Mouse (Mus musculus) hindbrain, embryonic 14.5 days (tissue): Measurements from ENCODE around the gene Slc9a1. TPM values are rescaled to one million over a fixed set of nuclear protein-coding genes. Genes with fewer than 3 reads are reported as not detected.
A peak's percentile ranks its signal among the peaks of the same experiment; 100 is the strongest.

Experiments used
- ATAC-seq: fragments of 200-750 bp; cut with Nextera tagmentation; 2 replicates; pipeline ENCODE4 v1.8.0; 2017; ENCODE audit warnings: moderate number of reproducible peaks, mild to moderate bottlenecking, moderate TSS enrichment, moderate library complexity; ENCODE audit not compliant: low FRiP score
- DNase-seq: peaks from one replicate; pipeline ENCODE4 v3.0.0-alpha.2; 2015; ENCODE audit warnings: low spot score
- H3K27ac ChIP-seq: fragments of 300-500 bp; sonication (generic); 2 replicates; pipeline ENCODE4 v1.5.1; 2014; ENCODE audit warnings: mild to moderate bottlenecking, moderate library complexity
- H3K27me3 ChIP-seq: fragments of 300-500 bp; sonication (generic); 2 replicates; pipeline ENCODE4 v1.6.1; 2014; ENCODE audit warnings: mild to moderate bottlenecking, low read length, mixed read lengths; ENCODE audit not compliant: control insufficient read depth, insufficient read depth
- H3K36me3 ChIP-seq: fragments of 300-500 bp; sonication (generic); replicated peaks from 2 replicates; pipeline ENCODE4 v1.6.1; 2014; ENCODE audit not compliant: control insufficient read depth, insufficient read depth
- H3K4me1 ChIP-seq: fragments of 300-500 bp; sonication (generic); replicated peaks from 2 replicates; pipeline ENCODE4 v1.6.1; 2014; ENCODE audit warnings: antibody characterized with exemption, low read length, mixed read lengths; ENCODE audit not compliant: control insufficient read depth, insufficient read depth
- H3K4me2 ChIP-seq: fragments of 300-500 bp; sonication (generic); replicated peaks from 2 replicates; pipeline ENCODE4 v1.6.1; 2014; ENCODE audit warnings: mild to moderate bottlenecking, moderate library complexity
- H3K4me3 ChIP-seq: fragments of 300-500 bp; sonication (generic); replicated peaks from 2 replicates; pipeline ENCODE4 v1.5.1; 2014; ENCODE audit warnings: mild to moderate bottlenecking, low read length
- H3K9ac ChIP-seq: fragments of 300-500 bp; sonication (generic); 2 replicates; pipeline ENCODE4 v1.6.1; 2014
- H3K9me3 ChIP-seq: fragments of 300-500 bp; sonication (generic); 2 replicates; pipeline ENCODE4 v1.6.1; 2016; ENCODE audit warnings: low read length; ENCODE audit not compliant: control insufficient read depth
- WGBS: fragments of 180-500 bp; shearing (Covaris S2); extraction: QIAGEN DNeasy Blood & Tissue Kit; methylation state at CpG from one replicate; pipeline ENCODE4 v1.1.7; 2014; 5-methylcytosine and 5-hydroxymethylcytosine counted together
- microRNA-seq: library from miRNA; unstranded; fragments of <30 nt; microRNA quantifications from one replicate; pipeline ENCODE4, GENCODE M21; 2016
- polyA plus RNA-seq: library from polyadenylated mRNA; unstranded; fragments of >200 nt; fragmentation: Nextera tagmentation; extraction: Ambion mirVana; gene quantifications from 2 replicates; pipeline ENCODE4 v1.2.1, GENCODE M21; 2014

Gene Slc9a1
- polyA plus RNA-seq, 1 experiment from 2014 or later, result 8.5 TPM

DNA sequence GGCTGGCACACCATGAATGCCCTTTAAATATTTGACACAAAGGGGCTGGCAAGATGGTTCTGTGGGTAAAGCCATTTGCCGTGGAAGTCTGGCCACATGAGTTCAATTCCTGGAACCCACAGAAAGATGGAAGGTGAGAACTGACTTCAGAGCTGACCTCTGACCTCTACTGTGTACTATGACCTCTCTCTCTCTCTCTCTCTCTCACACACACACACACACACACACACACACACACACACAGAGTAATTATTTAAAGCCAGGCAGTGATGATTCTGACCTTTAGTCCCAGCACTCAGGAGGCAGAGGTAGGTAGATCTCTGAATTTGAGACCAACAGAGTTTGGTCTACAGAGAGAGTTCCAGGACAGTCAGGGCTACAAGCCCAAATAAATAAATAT lies 90.5 kb downstream of the Slc9a1 start:
- ATAC-seq (no peak), DNase-seq (no peak)
- H3K36me3 ChIP-seq, result no peaks in the 10 kb centered on the region
- H3K4me2 ChIP-seq, result no peak overlapping the region
- H3K27ac ChIP-seq, result no peak overlapping the region
- no peaks in the 10 kb centered on the region for H3K4me1 ChIP-seq
- no peak overlapping the region for H3K4me3 ChIP-seq
- H3K27me3 ChIP-seq, result no peaks in the 10 kb centered on the region
- 86% methylated on average over 1 of the region's 1 CpGs for WGBS
- H3K9ac ChIP-seq, result no peak overlapping the region
- H3K9me3 ChIP-seq, result no peaks in the 10 kb centered on the region

DNA sequence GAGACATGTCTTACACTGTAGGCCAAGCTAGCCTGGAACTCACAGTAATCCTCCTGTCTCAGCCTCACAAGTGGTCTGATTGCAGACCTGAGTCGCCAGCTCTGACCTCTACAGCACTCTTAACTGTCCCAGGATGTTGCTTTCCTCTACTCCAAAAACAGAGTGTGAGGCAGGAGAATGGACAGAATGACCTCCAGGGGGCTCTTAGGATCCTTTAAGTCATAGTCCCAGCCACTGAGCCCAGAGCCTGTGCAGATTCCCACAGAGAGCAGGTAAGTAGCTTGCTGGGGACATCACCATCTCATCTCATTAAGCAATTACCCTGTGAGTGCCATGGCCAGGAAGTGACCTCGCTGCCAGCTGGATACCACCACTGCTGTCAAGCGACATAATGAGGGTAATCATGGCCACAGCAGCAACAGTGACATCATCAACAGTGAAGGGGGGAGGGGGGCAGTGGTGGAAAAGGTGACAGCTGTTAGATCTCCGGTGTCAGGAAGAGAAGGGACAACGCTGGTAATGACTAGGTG lies 91.4 kb downstream of the Slc9a1 start:
- Histone ChIP-seq H3K27ac (no peak overlapping the region), H3K9ac (no peak overlapping the region), H3K27me3 (no peaks in the 10 kb centered on the region), H3K9me3 (no peaks in the 10 kb centered on the region), H3K4me3 (no peak overlapping the region), H3K4me1 (no peaks in the 10 kb centered on the region), H3K36me3 (no peaks in the 10 kb centered on the region), H3K4me2 (no peak overlapping the region)
- WGBS, result 49% methylated on average over 5 of the region's 5 CpGs
- ATAC-seq (no peak), DNase-seq (no peak)

DNA sequence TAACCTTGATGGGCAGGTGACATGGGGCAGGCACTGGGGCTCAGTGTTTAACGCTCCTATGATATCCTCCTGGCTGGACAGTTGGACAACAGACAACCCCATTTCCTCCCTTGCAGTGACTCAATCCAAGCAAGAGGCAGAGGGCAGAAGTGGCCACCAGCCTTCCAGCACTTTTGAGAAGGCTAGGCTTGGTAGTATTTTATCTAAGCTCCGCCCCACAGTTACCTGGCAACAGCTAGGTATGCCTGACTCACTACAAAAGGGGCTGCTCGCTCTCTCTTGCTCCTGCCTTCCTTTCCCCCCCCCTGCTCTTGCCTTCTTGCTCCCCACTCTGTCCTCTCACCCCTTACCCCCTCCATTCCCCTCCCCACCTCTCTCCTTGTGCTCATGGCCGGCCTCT lies 91.9 kb downstream of the Slc9a1 start:
- Histone ChIP-seq H3K4me3 (no peak overlapping the region), H3K9me3 (no peaks in the 10 kb centered on the region), H3K9ac (no peak overlapping the region), H3K4me2 (no peak overlapping the region), H3K27ac (no peak overlapping the region), H3K4me1 (no peaks in the 10 kb centered on the region), H3K36me3 (no peaks in the 10 kb centered on the region), H3K27me3 (no peaks in the 10 kb centered on the region)
- 72% methylated on average over 4 of the region's 4 CpGs for WGBS
- no peak for ATAC-seq
- DNase-seq, result no peak

DNA sequence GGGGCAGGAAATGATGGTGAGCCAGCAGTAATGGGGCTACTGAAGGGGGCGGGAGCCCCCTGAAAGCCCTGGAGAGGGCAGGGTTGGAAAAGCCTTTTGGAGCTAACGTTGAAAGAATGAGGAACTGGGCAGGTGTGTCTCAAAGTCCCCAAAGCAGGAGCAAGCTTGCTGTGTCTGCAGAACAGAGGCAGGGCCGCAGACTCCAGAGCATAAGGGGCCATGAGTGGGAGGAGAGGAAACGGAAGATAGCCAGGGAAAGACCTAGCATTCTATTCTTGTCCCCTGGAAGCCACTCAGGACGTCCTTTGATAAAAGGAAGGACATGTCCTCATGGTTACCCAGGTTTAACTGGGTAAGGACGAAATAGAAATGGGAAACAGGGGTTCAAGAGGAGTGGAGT lies 93.7 kb downstream of the Slc9a1 start:
- H3K36me3 ChIP-seq, result no peaks in the 10 kb centered on the region
- no peak overlapping the region for H3K4me2 ChIP-seq
- no peak for DNase-seq
- H3K9me3 ChIP-seq, result no peaks in the 10 kb centered on the region
- WGBS, result 67% methylated on average over 6 of the region's 6 CpGs
- H3K27me3 ChIP-seq, result no peaks in the 10 kb centered on the region
- no peak overlapping the region for H3K27ac ChIP-seq
- H3K4me3 ChIP-seq, result no peak overlapping the region
- peaks cover 3% of the 10 kb centered on the region; the same call in 1 of the 2 replicates for H3K4me1 ChIP-seq
- H3K9ac ChIP-seq, result no peak overlapping the region
- ATAC-seq, result no peak

DNA sequence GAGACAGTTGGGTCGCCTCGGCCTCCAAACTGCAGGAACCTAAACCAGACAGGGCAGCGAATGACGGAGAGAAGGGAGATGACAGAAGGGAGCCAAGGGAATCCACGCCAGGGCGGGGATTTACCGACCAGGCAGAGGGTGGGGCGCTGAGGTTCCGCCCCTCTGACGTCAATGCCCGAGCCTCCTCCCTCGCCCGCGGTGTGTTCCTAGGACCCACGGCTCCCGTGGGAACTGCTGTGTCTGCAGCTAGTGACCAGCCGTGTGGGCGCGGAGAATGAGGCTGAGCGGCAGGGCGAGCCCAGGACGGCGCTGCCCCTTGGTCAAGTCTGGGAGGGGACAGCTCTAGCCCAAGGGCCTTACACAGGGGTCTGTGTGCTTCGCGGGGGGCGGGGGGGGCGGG lies 98.6 kb downstream of the Slc9a1 start:
- Histone ChIP-seq H3K4me3 (peak overlapping the region; percentile 40), H3K36me3 (no peaks in the 10 kb centered on the region), H3K27me3 (peaks cover 15% of the 10 kb centered on the region), H3K4me2 (peak overlapping the region; percentile 93), H3K27ac (no peak overlapping the region), H3K4me1 (peaks cover 5% of the 10 kb centered on the region; the same call in 1 of the 2 replicates), H3K9me3 (no peaks in the 10 kb centered on the region), H3K9ac (peak overlapping the region; percentile 48)
- peak; percentile 67 for DNase-seq
- under 1% methylated on average over 27 of the region's 27 CpGs for WGBS
- ATAC-seq, result peak; percentile 34; the same call in 1 of the 2 replicates

DNA sequence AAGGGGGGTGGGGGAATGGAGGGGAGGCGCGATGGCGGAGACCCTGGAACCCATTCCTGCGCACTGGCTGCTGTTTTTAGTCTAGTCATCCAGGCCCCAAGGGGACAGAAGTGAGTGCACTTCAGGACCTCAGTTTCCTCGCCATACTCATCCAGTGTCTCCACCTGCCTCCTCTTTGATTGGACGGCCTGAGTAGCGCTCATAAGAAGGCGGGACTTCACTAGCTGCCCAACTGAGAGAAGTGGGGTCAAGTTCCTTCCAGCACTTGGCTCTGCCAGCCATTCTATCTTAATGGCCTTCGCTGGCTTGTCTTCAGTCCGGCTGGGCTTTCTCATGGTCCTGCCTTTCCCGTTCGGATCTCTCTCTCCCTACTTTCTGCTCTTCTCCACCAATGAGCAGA lies 99.6 kb downstream of the Slc9a1 start:
- ATAC-seq (no peak), DNase-seq (no peak)
- Histone ChIP-seq H3K27me3 (peaks cover 15% of the 10 kb centered on the region), H3K4me2 (peak overlapping the region; percentile 93; the same call in 1 of the 2 replicates), H3K4me3 (no peak overlapping the region), H3K27ac (no peak overlapping the region), H3K4me1 (peaks cover 5% of the 10 kb centered on the region; the same call in 1 of the 2 replicates), H3K36me3 (no peaks in the 10 kb centered on the region), H3K9me3 (no peaks in the 10 kb centered on the region), H3K9ac (no peak overlapping the region)
- 20% methylated on average over 12 of the region's 12 CpGs for WGBS

DNA sequence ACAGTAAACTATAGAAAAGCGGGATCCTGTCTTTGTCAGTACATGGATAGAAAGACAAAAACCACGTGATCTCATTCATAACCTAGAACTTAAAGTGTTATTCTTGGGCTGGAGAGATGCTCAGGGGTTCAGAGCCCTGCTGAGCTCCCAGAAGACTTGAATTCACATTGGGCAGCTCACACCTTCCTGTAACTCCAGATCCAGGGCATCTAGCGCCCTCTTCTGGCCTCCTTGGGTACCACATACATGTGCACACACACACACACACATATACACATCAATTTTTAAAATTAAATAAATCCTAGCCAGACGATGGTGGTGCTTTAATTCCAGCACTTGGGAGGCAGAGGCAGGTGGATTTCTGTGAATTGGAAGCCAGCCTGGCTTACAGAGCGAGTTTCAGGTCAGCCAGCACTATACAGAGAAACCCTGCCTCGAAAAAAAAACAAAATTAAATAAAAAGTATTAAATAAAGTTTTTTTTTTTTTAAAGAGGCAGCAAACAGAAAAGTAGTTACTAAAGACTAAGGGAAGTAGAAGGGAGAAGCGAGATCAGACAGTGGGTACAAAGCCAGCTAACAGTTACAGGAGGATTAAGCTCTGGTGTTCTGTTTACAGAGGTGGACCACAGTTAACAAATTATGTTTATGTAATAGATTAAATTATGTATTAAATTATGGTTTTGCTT lies 101.8 kb downstream of the Slc9a1 start:
- ATAC-seq, result no peak
- no peak overlapping the region for H3K4me2 ChIP-seq
- DNase-seq, result no peak
- H3K9ac ChIP-seq, result no peak overlapping the region
- H3K4me3 ChIP-seq, result no peak overlapping the region
- no peaks in the 10 kb centered on the region for H3K9me3 ChIP-seq
- peaks cover 15% of the 10 kb centered on the region for H3K27me3 ChIP-seq
- no peaks in the 10 kb centered on the region for H3K36me3 ChIP-seq
- no peak overlapping the region for H3K27ac ChIP-seq
- H3K4me1 ChIP-seq, result peaks cover 5% of the 10 kb centered on the region; the same call in 1 of the 2 replicates
- WGBS, result 78% methylated on average over 7 of the region's 7 CpGs

Small RNAs within 50 kb of the gene (microRNA-seq; reads per million reads assigned to microRNA genes)
- 1.3 reads per million for gene Mir5122

Other genes starting within 250 kb of the Slc9a1 start
- 21.0 and 23.9 TPM in 2 replicates for gene Wasf2, start 239.2 kb upstream of the Slc9a1 start, polyA plus RNA-seq
- gene Cd164l2, start 157.6 kb upstream of the Slc9a1 start, polyA plus RNA-seq, result 2.2 TPM in 2 replicates
- gene Gpr3, start 157.2 kb upstream of the Slc9a1 start, polyA plus RNA-seq, result 1.5 and 2.3 TPM in 2 replicates
- 1.7 and 3.0 TPM in 2 replicates for gene Map3k6, start 128.9 kb upstream of the Slc9a1 start, polyA plus RNA-seq
- gene Sytl1, start 106.6 kb upstream of the Slc9a1 start, polyA plus RNA-seq, result 0.26 and 0.43 TPM in 2 replicates
- gene Tmem222, start 91.9 kb upstream of the Slc9a1 start, polyA plus RNA-seq, result 119 and 121 TPM in 2 replicates
- 25.6 and 27.0 TPM in 2 replicates for gene Wdtc1, start 16.2 kb upstream of the Slc9a1 start, polyA plus RNA-seq
- 0.09 and 0.16 TPM in 2 replicates for gene Tent5b, start 110.4 kb downstream of the Slc9a1 start, polyA plus RNA-seq
- 12.3 and 14.8 TPM in 2 replicates for gene Trnp1, start 128.8 kb downstream of the Slc9a1 start, polyA plus RNA-seq
- 0.16 TPM in 1 of 2 replicates, not detected in the other for gene Kdf1, start 149.3 kb downstream of the Slc9a1 start, polyA plus RNA-seq
- 170 and 176 TPM in 2 replicates for gene Nudc, start 176.3 kb downstream of the Slc9a1 start, polyA plus RNA-seq
- gene Nr0b2, start 183.7 kb downstream of the Slc9a1 start, polyA plus RNA-seq, result not detected in 2 replicates
- 6.2 and 7.5 TPM in 2 replicates for gene Gpatch3, start 205.0 kb downstream of the Slc9a1 start, polyA plus RNA-seq
- gene Gpn2, start 214.7 kb downstream of the Slc9a1 start, polyA plus RNA-seq, result 19.7 and 20.4 TPM in 2 replicates
- 2.7 and 3.9 TPM in 2 replicates for gene Sfn, start 232.5 kb downstream of the Slc9a1 start, polyA plus RNA-seq